Mouse (Mus musculus): ENCODE measurements around the gene Oip5. TPM values are rescaled to one million over a fixed set of nuclear protein-coding genes. Genes with fewer than 3 reads are reported as not detected.
A peak's percentile ranks its signal among the peaks of the same experiment; 100 is the strongest.
"Not testable (repeated sequence)": the region's sequence is repeated elsewhere in the genome, so short reads cannot be mapped to it uniquely, and the experiment has no call there.

Gene Oip5
- polyA plus RNA-seq, 1 experiment = 1.3 TPM

DNA sequence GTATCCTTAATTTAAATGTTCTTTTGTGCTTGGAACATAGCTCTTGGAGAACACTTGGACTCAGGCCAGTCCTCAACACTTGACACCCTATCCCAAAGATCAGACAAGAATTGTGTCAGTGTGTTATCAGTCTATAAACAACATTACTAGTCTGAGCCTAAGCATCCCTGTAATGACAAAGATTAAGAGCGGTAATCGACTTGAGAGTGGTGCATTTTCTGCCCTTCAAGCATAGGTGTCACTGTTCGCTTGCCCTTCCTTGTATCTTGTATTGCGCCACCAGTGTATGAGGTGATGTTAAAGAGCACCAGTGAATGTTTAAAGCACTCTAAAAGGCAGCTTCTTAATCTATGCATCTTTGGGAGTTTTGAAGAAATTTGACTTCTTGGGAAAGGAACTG lies 11.2 kb downstream of the Oip5 start:
- no peak for TF ChIP-seq POLR2A (IDR thresholded peaks at IDR 0.05; ENCODE audit: borderline replicate concordance, extremely low read depth, low read depth, low read length)
- TF ChIP-seq CTCF (IDR thresholded peaks at IDR 0.05; ENCODE audit: insufficient read depth, low read length) = peak; percentile 9; the same call in 1 of the 2 replicates
- 80% methylated on average over 4 of the region's 4 CpGs for WGBS
- Histone ChIP-seq H3K4me1 (ENCODE audit: control insufficient read depth, insufficient read depth, low read length) (peaks cover 5% of the 10 kb centered on the region), H3K4me3 (replicated peaks; ENCODE audit: extremely low read depth, low read depth, low read length) (no peak overlapping the region)
- no peak for DNase-seq

DNA sequence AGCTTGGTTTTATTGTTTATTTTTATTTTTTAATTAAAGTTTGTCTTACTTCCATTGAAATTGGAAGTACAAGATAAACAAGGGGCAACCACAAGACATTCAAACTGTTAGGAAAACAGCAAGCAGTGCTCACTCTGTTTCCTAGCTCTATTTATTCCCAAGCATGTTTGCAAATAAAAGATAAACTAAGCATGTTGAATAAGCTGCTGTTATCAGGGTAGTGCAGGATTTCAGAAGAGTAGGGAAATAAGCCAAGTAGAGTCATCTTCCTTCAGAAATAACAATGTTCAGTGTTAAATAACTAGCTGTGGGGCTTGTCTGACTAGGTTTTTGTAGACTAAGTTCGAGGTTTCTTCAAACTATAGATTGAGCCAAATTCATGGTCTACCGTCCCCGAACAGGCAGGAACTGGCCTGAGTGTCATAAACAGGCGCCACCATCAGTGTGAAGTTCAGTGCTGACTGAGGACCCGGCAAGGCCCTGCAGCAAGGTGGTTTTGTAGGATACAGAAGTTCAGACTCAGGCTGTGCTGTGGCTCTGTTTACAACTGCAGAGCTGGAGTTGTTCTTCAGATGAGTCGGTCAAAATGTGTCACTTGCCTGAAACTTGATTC lies 12.8 kb downstream of the Oip5 start:
- Histone ChIP-seq H3K4me1 (ENCODE audit: control insufficient read depth, insufficient read depth, low read length) (peaks cover 10% of the 10 kb centered on the region), H3K4me3 (replicated peaks; ENCODE audit: extremely low read depth, low read depth, low read length) (no peak overlapping the region)
- DNase-seq = no peak
- 77% methylated on average over 6 of the region's 6 CpGs for WGBS
- TF ChIP-seq CTCF (IDR thresholded peaks at IDR 0.05; ENCODE audit: insufficient read depth, low read length) (no peak), POLR2A (IDR thresholded peaks at IDR 0.05; ENCODE audit: borderline replicate concordance, extremely low read depth, low read depth, low read length) (no peak)

DNA sequence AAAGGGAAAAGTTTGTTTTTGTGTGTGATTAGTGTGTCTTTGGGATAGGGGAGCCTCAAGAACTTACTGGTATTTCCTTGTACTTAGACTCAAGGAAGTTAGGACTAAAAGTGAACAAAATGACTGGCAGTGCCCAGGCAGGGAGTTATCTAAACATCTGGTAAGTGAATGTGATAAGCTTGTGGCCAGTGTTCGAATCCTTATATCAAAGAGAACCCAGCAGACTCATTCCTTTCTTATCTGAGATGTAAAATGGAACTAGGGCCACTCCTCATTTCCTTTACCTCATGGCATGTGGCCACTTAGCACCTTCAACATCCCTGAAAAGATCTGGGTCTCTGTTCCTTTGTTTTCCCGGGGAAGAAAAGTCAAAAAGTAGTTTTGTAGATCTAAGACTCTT lies 14.4 kb downstream of the Oip5 start:
- H3K4me3 ChIP-seq (replicated peaks; ENCODE audit: extremely low read depth, low read depth, low read length) = no peak overlapping the region
- TF ChIP-seq POLR2A (IDR thresholded peaks at IDR 0.05; ENCODE audit: borderline replicate concordance, extremely low read depth, low read depth, low read length) = no peak
- TF ChIP-seq CTCF (IDR thresholded peaks at IDR 0.05; ENCODE audit: insufficient read depth, low read length) = no peak
- WGBS = 23% methylated on average over 2 of the region's 2 CpGs
- H3K4me1 ChIP-seq (ENCODE audit: control insufficient read depth, insufficient read depth, low read length) = peaks cover 10% of the 10 kb centered on the region
- no peak for DNase-seq

DNA sequence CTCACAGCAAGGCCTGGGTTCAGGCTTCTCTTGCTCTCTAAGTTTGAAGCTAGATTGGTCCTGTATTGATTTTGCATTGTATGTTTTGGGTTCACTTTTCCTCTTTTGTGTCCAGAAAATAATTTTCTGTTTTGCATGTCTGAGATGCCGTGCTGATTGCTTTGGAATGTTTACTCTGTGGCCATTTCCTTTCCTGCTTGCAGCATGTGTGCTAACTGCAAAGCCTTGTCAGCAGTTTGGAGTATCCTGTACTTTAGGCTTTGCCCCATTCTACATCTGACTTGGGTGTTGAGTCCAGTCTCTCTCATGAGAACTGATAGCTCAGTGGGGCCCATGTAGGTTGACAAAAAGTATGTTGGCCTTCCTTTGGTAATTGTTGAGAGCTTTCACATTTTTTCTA lies 15.8 kb downstream of the Oip5 start:
- DNase-seq = no peak
- H3K4me1 ChIP-seq (ENCODE audit: control insufficient read depth, insufficient read depth, low read length) = peaks cover 14% of the 10 kb centered on the region
- no peak overlapping the region for H3K4me3 ChIP-seq (replicated peaks; ENCODE audit: extremely low read depth, low read depth, low read length)
- WGBS = 9% methylated on average over 1 of the region's 1 CpGs
- no peak for TF ChIP-seq POLR2A (IDR thresholded peaks at IDR 0.05; ENCODE audit: borderline replicate concordance, extremely low read depth, low read depth, low read length)
- TF ChIP-seq CTCF (IDR thresholded peaks at IDR 0.05; ENCODE audit: insufficient read depth, low read length) = no peak

DNA sequence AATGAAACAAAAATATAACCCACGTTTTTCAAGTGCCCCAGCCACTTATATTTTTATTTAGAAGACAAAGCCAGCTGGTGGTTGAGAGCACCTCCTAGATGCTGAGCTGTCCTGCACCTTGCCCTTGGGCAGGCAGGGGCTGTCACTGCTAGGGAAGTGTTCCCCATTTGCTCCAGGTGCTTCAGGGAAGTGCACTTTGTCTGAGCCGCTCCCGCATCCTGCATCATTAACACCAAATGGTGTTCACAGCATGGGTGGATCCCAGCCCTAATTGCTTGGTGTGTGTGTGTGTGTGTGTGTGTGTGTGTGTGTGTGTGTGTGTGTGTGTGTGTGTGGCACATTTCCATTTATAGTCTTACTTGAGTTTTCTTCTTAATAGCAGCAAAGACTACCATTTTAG lies 16.7 kb downstream of the Oip5 start:
- DNase-seq = not testable (repeated sequence)

DNA sequence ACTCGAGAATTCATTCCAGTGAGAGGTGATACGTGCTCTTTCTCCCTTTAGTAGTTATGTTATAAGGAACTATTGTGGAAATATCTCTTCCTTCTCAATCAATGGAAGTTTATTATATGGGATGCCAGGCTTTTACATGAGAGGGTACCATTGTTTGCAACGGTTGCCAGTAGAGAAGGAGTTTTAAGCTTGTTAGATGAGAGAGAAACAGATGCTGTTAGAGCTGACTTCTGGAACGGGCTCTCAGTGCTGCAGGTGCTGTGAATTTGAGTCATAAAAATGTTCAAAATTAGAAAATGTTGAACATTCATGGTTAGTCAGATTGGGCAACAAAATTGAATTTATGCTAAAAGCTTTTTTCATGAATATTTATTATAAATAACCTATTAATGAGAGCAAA lies 17.2 kb downstream of the Oip5 start:
- Histone ChIP-seq H3K4me3 (replicated peaks; ENCODE audit: extremely low read depth, low read depth, low read length) (no peak overlapping the region), H3K4me1 (ENCODE audit: control insufficient read depth, insufficient read depth, low read length) (peaks cover 16% of the 10 kb centered on the region)
- TF ChIP-seq CTCF (IDR thresholded peaks at IDR 0.05; ENCODE audit: insufficient read depth, low read length) = no peak
- no peak for TF ChIP-seq POLR2A (IDR thresholded peaks at IDR 0.05; ENCODE audit: borderline replicate concordance, extremely low read depth, low read depth, low read length)
- 78% methylated on average over 4 of the region's 4 CpGs for WGBS
- DNase-seq = no peak

More for the DNA sequence above, 16.7 kb downstream of the Oip5 start:
- 56% methylated on average over 3 of the region's 3 CpGs for WGBS
- H3K4me3 ChIP-seq (replicated peaks; ENCODE audit: extremely low read depth, low read depth, low read length) = not testable (repeated sequence)
- H3K4me1 ChIP-seq (ENCODE audit: control insufficient read depth, insufficient read depth, low read length) = peaks cover 16% of the 10 kb centered on the region

DNA sequence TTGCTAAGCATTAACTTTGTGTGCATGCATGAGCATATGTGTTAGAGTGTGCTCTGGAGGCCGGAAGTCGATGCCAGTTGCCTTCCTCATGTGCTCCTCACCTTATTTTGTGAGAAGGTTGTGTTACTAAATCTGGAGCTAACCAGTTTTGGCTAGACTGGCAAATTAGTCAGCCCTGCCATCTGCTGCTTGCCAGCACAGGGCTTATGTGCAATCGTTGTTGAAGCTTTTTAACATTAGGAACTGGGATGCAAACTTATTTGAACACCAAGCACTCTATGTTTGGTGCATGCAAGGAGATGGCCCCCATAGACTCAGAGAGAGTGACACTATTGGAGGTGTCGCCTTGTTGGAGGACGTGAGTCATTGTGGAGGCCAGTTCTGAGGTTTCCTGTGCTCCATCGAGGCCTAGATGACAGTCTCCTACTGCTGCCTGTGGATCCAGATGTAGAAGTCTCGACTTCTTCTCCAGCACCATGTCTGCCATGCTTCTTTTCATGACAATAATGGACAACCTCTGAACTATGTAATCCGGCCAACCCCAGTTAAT lies 21.4 kb downstream of the Oip5 start:
- WGBS = 67% methylated on average over 8 of the region's 8 CpGs
- peaks cover 14% of the 10 kb centered on the region; the same call in 1 of the 2 replicates for H3K4me1 ChIP-seq (ENCODE audit: control insufficient read depth, insufficient read depth, low read length)
- DNase-seq = no peak

DNA sequence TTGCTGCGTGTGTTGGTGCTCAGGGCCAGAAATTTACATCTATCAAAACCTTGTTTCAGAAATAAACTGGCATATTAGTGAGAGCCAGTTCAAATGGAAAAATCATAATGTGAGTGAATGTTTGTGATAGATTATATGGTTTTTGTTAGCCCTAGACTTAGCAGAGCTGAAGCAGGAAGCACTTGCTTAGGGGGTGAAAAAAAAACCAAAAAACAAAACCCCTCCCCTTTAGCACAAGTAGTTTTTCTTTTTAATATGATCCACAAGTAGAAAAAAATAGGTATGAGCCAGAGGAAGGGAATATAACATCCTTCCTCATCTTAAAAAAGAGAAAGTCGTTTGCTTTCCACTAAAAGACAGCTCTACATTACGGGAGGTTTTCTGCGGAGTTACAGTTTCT lies 23.0 kb downstream of the Oip5 start:
- peak overlapping the region; percentile 97 for H3K4me3 ChIP-seq (replicated peaks; ENCODE audit: extremely low read depth, low read depth, low read length)

More for the DNA sequence above, 21.4 kb downstream of the Oip5 start:
- no peak overlapping the region for H3K4me3 ChIP-seq (replicated peaks; ENCODE audit: extremely low read depth, low read depth, low read length)
- TF ChIP-seq POLR2A (IDR thresholded peaks at IDR 0.05; ENCODE audit: borderline replicate concordance, extremely low read depth, low read depth, low read length) (no peak), CTCF (IDR thresholded peaks at IDR 0.05; ENCODE audit: insufficient read depth, low read length) (no peak)

DNA sequence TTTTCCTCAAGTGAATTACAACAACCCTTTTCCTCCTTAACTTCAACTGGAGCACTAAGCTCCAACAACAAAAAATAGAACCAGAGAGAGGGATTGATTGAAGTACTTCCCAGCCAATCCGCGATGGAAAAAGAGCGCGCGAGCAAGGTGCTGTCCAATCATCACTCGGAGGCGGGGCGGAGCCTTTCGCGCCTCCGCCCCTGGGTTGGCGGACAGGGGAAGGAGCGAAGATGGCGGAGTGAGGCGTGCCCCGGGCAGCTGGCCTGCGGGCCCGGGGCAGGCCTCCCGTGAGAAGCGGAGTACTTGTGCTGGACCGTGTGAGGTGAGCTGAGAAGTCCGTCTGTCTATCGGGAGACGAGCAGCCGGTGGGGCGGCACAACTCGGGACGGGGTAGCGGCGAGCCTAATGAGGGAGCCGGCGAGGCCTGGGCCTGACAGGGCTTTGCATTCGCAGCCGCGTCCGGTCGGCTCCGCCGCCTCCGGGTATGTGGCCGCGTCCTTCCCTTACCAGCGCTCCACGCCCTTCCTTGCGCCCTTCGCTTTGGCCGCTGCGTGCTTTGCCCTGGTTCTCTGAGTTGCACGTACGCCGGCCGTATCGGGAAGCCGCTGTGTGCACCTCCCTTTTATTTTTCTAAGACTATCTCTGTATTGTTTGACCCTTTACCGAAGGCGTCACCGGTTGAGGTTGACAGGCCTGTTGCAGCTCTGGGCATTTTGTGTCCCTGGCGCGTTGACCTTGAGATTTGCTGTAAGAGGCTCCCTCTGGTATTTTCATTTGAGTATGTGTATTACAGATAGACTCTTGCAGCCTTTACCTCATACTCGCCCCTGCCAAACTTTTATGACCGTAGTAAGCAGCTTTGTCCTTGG lies 23.9 kb downstream of the Oip5 start:
- under 1% methylated on average over 61 of the region's 61 CpGs for WGBS
- Histone ChIP-seq H3K4me3 (replicated peaks; ENCODE audit: extremely low read depth, low read depth, low read length) (peak overlapping the region; percentile 97), H3K4me1 (ENCODE audit: control insufficient read depth, insufficient read depth, low read length) (peaks cover 10% of the 10 kb centered on the region; the same call in 1 of the 2 replicates)
- DNase-seq = peak; percentile 95
- TF ChIP-seq CTCF (IDR thresholded peaks at IDR 0.05; ENCODE audit: insufficient read depth, low read length) (no peak), POLR2A (IDR thresholded peaks at IDR 0.05; ENCODE audit: borderline replicate concordance, extremely low read depth, low read depth, low read length) (peak; percentile 72; the same call in 1 of the 2 replicates)

More for the DNA sequence above, 23.0 kb downstream of the Oip5 start:
- 16% methylated on average over 4 of the region's 4 CpGs for WGBS
- peaks cover 10% of the 10 kb centered on the region; the same call in 1 of the 2 replicates for H3K4me1 ChIP-seq (ENCODE audit: control insufficient read depth, insufficient read depth, low read length)
- TF ChIP-seq CTCF (IDR thresholded peaks at IDR 0.05; ENCODE audit: insufficient read depth, low read length) = no peak
- TF ChIP-seq POLR2A (IDR thresholded peaks at IDR 0.05; ENCODE audit: borderline replicate concordance, extremely low read depth, low read depth, low read length) = no peak
- no peak for DNase-seq

All from lung, adult 2 months (tissue).